Mouse (Mus musculus) embryo, embryonic 10.5 days (tissue): ENCODE measurements around the gene Gm5773.
"Not testable (repeated sequence)": the region's sequence is repeated elsewhere in the genome, so short reads cannot be mapped to it uniquely, and the experiment has no call there.

ENCODE experiments used
- DNase-seq: peaks from one replicate; pipeline ENCODE4 v3.0.0-alpha.2; 2015; ENCODE audit warnings: low spot score

Gm5773 gene

GRCm38 (mm10) chr3:93772700-93773099 lies at the start of gene Gm5773:
Gene Gm5773 (plus strand): TSS chr3:93773000.
- not testable (repeated sequence) for DNase-seq

DNA sequence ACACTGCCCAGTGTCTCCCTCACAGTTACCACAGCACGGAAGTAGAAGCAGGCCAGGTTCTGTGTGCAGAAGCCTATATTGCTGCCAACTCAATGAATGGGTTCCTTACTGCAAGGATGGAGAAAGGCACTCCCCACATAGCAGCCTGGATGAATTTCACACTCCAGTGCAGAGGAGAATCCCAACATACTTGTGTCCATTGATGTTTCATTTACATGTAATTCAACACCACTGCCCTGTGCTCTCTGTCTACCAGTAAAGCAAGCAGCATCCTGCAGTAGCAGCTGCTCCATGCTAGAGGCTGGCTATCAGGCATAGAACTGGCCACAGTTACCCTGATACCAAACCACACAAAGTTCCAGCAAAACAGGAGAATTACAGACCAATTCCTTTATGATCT lies 27.3 kb upstream of the Gm5773 start:
- DNase-seq, result not testable (repeated sequence)

GRCm38 (mm10) chr3:93754022-93754421 lies 18.8 kb upstream of the Gm5773 start:
- DNase-seq, result not testable (repeated sequence)

- DNase-seq, result not testable (repeated sequence)
Measured at GRCm38 (mm10) chr3:93796098-93796497, 23.3 kb downstream of the Gm5773 start, which contains the start of gene Tdpoz4. Gene Tdpoz4 (plus strand): TSS chr3:93796398.

GRCm38 (mm10) chr3:93813341-93813740 lies 40.5 kb downstream of the Gm5773 start:
- DNase-seq, result peak; percentile 0
